Mouse (Mus musculus) forelimb bud, embryonic 11.5 days (tissue): ENCODE data around the gene Atp1b1.

Experiments
- DNase-seq: peaks from one replicate; pipeline ENCODE4 v3.0.0-alpha.2; 2012; ENCODE audit warnings: low read depth, low spot score

The Atp1b1 gene

GRCm38 (mm10) chr1:164395131-164395780, 62.9 kb downstream of the Atp1b1 start:
- DNase-seq, result no peak

GRCm38 (mm10) chr1:164392176-164392575, 66.0 kb downstream of the Atp1b1 start:
- no peak for DNase-seq

- no peak for DNase-seq
Observed at GRCm38 (mm10) chr1:164389743-164390142, 68.4 kb downstream of the Atp1b1 start.
